ENCODE assay signal across 8 mouse cellular contexts in genomic region chr8:25439971-25440370, GRCm38 (mm10).
DNase-seq lines count a peak whose midpoint lies in the region; ATAC-seq and TF ChIP-seq lines count a peak whose summit lies in the region.

No protein-coding gene starts in this region.

- H3K9ac ChIP-seq in hindbrain, embryonic 12.5 days: no peak overlapping the region
- H3K9ac ChIP-seq in hindbrain, embryonic 14.5 days: no peak overlapping the region
- H3K9ac ChIP-seq in heart, embryonic 13.5 days: no peak overlapping the region

- WGBS in hindbrain, embryonic 12.5 days: 66% methylated on average over 12 of the region's 12 CpGs
- WGBS in hindbrain, embryonic 14.5 days: 57% methylated on average over 12 of the region's 12 CpGs
- 52% methylated on average over 12 of the region's 12 CpGs for WGBS in heart, embryonic 13.5 days

- no peak overlapping the region for H3K4me2 ChIP-seq in hindbrain, embryonic 12.5 days (replicated peaks)
- no peak overlapping the region for H3K4me2 ChIP-seq in hindbrain, embryonic 14.5 days (replicated peaks)
- H3K4me2 ChIP-seq in heart, embryonic 13.5 days: peak overlapping the region; percentile 56

- TF ChIP-seq CTCF in cortical plate, adult 2 months (IDR thresholded peaks at IDR 0.05; ENCODE audit: extremely low read depth, insufficient read depth, low read length): no peak

- ATAC-seq in hindbrain, embryonic 12.5 days (ENCODE audit: low FRiP score): no peak
- no peak for ATAC-seq in hindbrain, embryonic 14.5 days (ENCODE audit: low FRiP score)
- ATAC-seq in heart, embryonic 13.5 days (ENCODE audit: extremely low read depth, insufficient number of reproducible peaks, low FRiP score, low TSS enrichment): no peak

- no peaks in the 10 kb centered on the region for H3K9me3 ChIP-seq in hindbrain, embryonic 12.5 days (replicated peaks)
- no peaks in the 10 kb centered on the region for H3K9me3 ChIP-seq in hindbrain, embryonic 14.5 days (ENCODE audit: control insufficient read depth, low read length)
- H3K9me3 ChIP-seq in heart, embryonic 13.5 days: no peaks in the 10 kb centered on the region

- H3K4me1 ChIP-seq in hindbrain, embryonic 12.5 days: peaks cover 14% of the 10 kb centered on the region
- H3K4me1 ChIP-seq in hindbrain, embryonic 14.5 days (replicated peaks; ENCODE audit: control insufficient read depth, insufficient read depth, low read length): no peaks in the 10 kb centered on the region
- H3K4me1 ChIP-seq in cortical plate, adult 2 months (ENCODE audit: control insufficient read depth, insufficient read depth, low read length): peaks cover 4% of the 10 kb centered on the region
- H3K4me1 ChIP-seq in heart, embryonic 13.5 days: peaks cover 23% of the 10 kb centered on the region

- H3K27ac ChIP-seq in hindbrain, embryonic 12.5 days: peak overlapping the region; percentile 53; the same call in 1 of the 2 replicates
- no peak overlapping the region for H3K27ac ChIP-seq in hindbrain, embryonic 14.5 days
- H3K27ac ChIP-seq in cortical plate, adult 2 months (ENCODE audit: insufficient read depth, low read length): peak overlapping the region; percentile 12; the same call in 1 of the 2 replicates
- H3K27ac ChIP-seq in heart, embryonic 13.5 days (replicated peaks): no peak overlapping the region

- no peak for TF ChIP-seq POLR2A in cortical plate, adult 2 months (IDR thresholded peaks at IDR 0.05; ENCODE audit: extremely low read depth, insufficient read depth, low read length)

- H3K27me3 ChIP-seq in hindbrain, embryonic 12.5 days: peaks cover 5% of the 10 kb centered on the region
- H3K27me3 ChIP-seq in hindbrain, embryonic 14.5 days (ENCODE audit: control insufficient read depth, insufficient read depth, low read length): no peaks in the 10 kb centered on the region
- 0 out of 2 replicates have a peak, but pooled peaks cover 4% of the 10 kb centered on the region for H3K27me3 ChIP-seq in heart, embryonic 13.5 days (replicated peaks)

- no peak overlapping the region for H3K4me3 ChIP-seq in hindbrain, embryonic 12.5 days
- no peak overlapping the region for H3K4me3 ChIP-seq in hindbrain, embryonic 14.5 days (replicated peaks; ENCODE audit: low read length)
- no peak overlapping the region for H3K4me3 ChIP-seq in cortical plate, adult 2 months (ENCODE audit: insufficient read depth, low read length)
- H3K4me3 ChIP-seq in heart, embryonic 13.5 days: no peak overlapping the region

- no peak for DNase-seq in hindbrain, embryonic 14.5 days (ENCODE audit: low spot score)
- DNase-seq in lung, postnatal 36 days: peak; percentile 33
- no peak for DNase-seq in left cerebral cortex, adult 11 months (ENCODE audit: low spot score)
- DNase-seq in cerebellum, adult 8-10 months: no peak
- DNase-seq in layer of hippocampus, adult 11-12 months (ENCODE audit: low spot score): no peak

- no peaks in the 10 kb centered on the region for H3K36me3 ChIP-seq in hindbrain, embryonic 12.5 days
- H3K36me3 ChIP-seq in hindbrain, embryonic 14.5 days (replicated peaks; ENCODE audit: control insufficient read depth, insufficient read depth): no peaks in the 10 kb centered on the region
- no peaks in the 10 kb centered on the region for H3K36me3 ChIP-seq in heart, embryonic 13.5 days

Comparison
In these comparisons a context has a peak if more than half of its experiments do, and no peak if none do; other contexts are left out.
1. H3K27ac ChIP-seq: peak in hindbrain, embryonic 12.5 days (single experiment) and cortical plate, adult 2 months (single experiment); none in hindbrain, embryonic 14.5 days (single experiment) and heart, embryonic 13.5 days (single experiment).